Mouse (Mus musculus) heart, adult 2 months (tissue): Measurements from ENCODE around the gene Metap1d.

Experiments
- EP300 ChIP-seq: fragments of 200-500 bp; IDR thresholded peaks from 2 replicates; pipeline ENCODE4 v1.6.1; 2011; ENCODE audit warnings: low read depth, low read length, control low read depth; ENCODE audit not compliant: insufficient read depth
- POLR2A ChIP-seq: fragments of 200-500 bp; IDR thresholded peaks from 2 replicates; pipeline ENCODE4 v1.6.1; 2011; ENCODE audit warnings: mild to moderate bottlenecking, low read depth, low read length, control low read depth; ENCODE audit not compliant: insufficient read depth

- TF ChIP-seq POLR2A (no peak), EP300 (no peak)
These were observed 103.0 kb downstream of the Metap1d start for GRCm38 (mm10) chr2:71556071-71556470.
